Mouse (Mus musculus) ovary, postnatal 36 days (tissue): Measurements from ENCODE around the gene Lsp1.

Experiments
- DNase-seq: peaks from one replicate; pipeline ENCODE4 v3.0.0; 2022; ENCODE audit warnings: low spot score, mixed read lengths

Lsp1 gene

GRCm38 (mm10) chr7:142538766-142539165 is 78.2 kb downstream of the Lsp1 start:
- DNase-seq, result no peak

DNA sequence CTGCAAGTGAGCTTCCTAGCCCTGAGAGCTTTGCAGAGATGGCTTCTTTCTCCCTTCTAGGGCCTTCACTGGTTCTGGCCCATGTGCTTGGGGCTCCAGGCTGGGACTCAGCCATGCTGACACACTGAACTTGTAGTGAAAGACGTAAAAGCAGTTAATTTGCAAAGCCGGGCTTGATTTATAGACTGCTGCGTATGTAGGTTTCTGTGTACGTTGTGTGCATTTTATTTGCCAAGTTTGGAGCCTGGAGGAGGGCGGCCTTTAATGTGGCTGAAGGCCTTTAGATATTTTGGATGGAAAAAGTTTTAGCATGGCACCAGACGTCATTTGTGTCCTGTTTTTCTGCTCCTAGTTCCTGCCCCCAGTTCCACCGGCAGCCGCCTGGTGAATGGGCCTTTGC is 79.2 kb downstream of the Lsp1 start:
- no peak for DNase-seq

DNA sequence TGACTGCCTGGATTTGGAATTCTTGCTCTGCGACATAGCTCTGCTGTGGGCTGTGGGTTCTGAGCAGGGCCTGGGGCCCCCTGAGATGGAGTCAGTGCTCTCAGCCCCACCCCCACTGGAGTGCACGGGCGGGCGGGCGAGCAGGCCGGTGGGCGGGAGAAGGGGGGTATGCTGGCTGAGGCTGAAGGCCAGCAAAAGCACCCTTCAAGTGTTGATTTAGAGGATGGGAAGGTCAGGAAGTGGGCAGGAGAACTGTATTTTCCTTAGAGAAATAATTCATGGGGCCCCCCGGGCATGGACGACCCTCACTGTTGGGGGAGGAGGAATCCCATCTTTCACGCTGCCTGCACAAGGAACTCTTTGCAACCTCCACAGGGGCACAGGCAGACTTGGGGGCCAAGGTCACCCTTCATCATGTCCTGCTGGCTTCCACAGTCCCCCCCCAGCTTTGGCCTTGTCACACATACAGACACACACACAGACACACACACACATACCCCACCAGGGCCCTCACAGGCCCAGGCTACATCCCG is 82.2 kb downstream of the Lsp1 start:
- DNase-seq, result no peak
